Mouse (Mus musculus) ES-Bruce4 (cell line): ENCODE results near the gene Slc15a1. TPM values are rescaled to one million over a fixed set of nuclear protein-coding genes. Genes with fewer than 3 reads are reported as not detected.

Source experiments
- H3K27ac ChIP-seq: 2 replicates; pipeline ENCODE4 v1.5.1; 2012; ENCODE audit warnings: low read length, inconsistent platforms; ENCODE audit not compliant: insufficient read depth
- H3K27me3 ChIP-seq: 2 replicates; pipeline ENCODE4 v1.6.1; 2012; ENCODE audit warnings: mild to moderate bottlenecking, low read length, inconsistent platforms; ENCODE audit not compliant: control insufficient read depth, poor library complexity, insufficient read depth, severe bottlenecking
- H3K36me3 ChIP-seq: 2 replicates; pipeline ENCODE4 v1.6.1; 2012; ENCODE audit warnings: inconsistent platforms, mild to moderate bottlenecking, low read length, moderate library complexity; ENCODE audit not compliant: control insufficient read depth, poor library complexity, insufficient read depth, severe bottlenecking
- H3K4me1 ChIP-seq: one replicate; pipeline ENCODE4 v1.8.1; 2011; ENCODE audit warnings: low read length; ENCODE audit not compliant: control insufficient read depth, insufficient read depth
- H3K4me3 ChIP-seq: 2 replicates; pipeline ENCODE4 v1.5.1; 2011; ENCODE audit warnings: low read depth, mild to moderate bottlenecking, low read length
- H3K9ac ChIP-seq: 2 replicates; pipeline ENCODE4 v1.6.1; 2012; ENCODE audit warnings: low read depth, mild to moderate bottlenecking, inconsistent platforms; ENCODE audit not compliant: poor library complexity, severe bottlenecking
- H3K9me3 ChIP-seq: replicated peaks from 2 replicates; pipeline ENCODE4 v1.6.1; 2012; ENCODE audit warnings: mild to moderate bottlenecking, low read length, inconsistent platforms; ENCODE audit not compliant: control insufficient read depth, poor library complexity, insufficient read depth, severe bottlenecking
- CTCF ChIP-seq: IDR thresholded peaks from one replicate; pipeline ENCODE4 v1.8.1; 2011; ENCODE audit warnings: low read depth, low read length
- EP300 ChIP-seq: IDR thresholded peaks from 2 replicates; pipeline ENCODE4 v1.6.1; 2011; ENCODE audit warnings: low read depth, low read length; ENCODE audit not compliant: insufficient read depth
- POLR2A ChIP-seq: IDR thresholded peaks from one replicate; pipeline ENCODE4 v1.8.1; 2011; ENCODE audit warnings: low read length; ENCODE audit not compliant: insufficient read depth
- polyA plus RNA-seq: library from polyadenylated mRNA; stranded (reverse); fragments of >200 nt; gene quantifications from 2 replicates; pipeline ENCODE4 v1.2.4, GENCODE M21; 2011; ENCODE audit warnings: low read depth; ENCODE audit not compliant: missing spikeins, insufficient read depth, insufficient read length

Slc15a1 gene
- polyA plus RNA-seq, 1 experiment = 1.5 TPM

DNA sequence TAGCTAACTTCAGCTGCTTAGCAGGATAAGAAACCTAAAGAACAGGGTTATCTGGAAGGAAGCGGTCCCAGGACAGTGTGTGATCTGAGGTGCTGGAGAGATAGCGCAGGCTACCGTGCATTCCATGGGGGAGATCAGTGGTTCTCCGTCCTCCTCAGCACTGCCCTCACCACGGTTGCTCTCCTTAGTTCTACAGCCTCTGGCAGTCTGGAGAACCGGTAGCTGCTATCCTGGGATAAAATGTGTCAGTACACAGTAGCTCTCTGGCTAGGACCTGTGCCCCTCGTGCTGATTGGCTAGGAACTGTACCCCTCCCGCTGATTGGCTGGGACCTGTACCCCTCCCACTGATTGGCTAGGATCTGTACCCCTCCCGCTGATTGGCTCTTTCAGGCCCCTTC is 58.1 kb downstream of the Slc15a1 start:
- Histone ChIP-seq H3K4me3 (peak overlapping the region; percentile 60), H3K9me3 (no peaks in the 10 kb centered on the region), H3K9ac (no peak overlapping the region), H3K27ac (no peak overlapping the region), H3K36me3 (no peaks in the 10 kb centered on the region), H3K27me3 (no peaks in the 10 kb centered on the region), H3K4me1 (no peaks in the 10 kb centered on the region)
- TF ChIP-seq CTCF = no peak
- TF ChIP-seq POLR2A = no peak
- TF ChIP-seq EP300 = no peak

DNA sequence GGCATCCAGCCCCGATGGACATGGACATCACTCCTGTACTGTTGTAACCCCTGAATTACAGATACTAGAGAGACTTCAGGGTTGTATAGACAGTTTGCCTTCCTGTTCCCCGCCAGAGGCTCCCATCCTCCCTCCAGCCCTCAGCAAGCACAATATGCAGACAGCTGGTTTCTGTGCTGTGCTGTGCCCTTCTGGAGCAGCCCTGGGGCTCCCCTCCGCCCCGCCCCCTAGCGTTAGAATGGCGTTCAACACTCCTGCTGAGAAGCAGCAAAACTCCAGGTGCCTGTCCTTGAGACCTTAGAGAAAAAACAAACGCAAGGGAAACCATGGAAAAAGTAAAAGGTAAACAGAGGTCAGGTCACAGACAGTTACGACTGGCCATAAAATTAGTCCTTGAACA is 59.9 kb downstream of the Slc15a1 start:
- H3K4me3 ChIP-seq = no peak overlapping the region
- no peaks in the 10 kb centered on the region for H3K4me1 ChIP-seq
- no peak overlapping the region for H3K27ac ChIP-seq
- TF ChIP-seq CTCF (peak; percentile 57), EP300 (no peak), POLR2A (no peak)
- no peak overlapping the region for H3K9ac ChIP-seq
- H3K27me3 ChIP-seq = no peaks in the 10 kb centered on the region
- H3K36me3 ChIP-seq = no peaks in the 10 kb centered on the region
- no peaks in the 10 kb centered on the region for H3K9me3 ChIP-seq

GRCm38 (mm10) chr14:121440807-121441206 is 64.2 kb downstream of the Slc15a1 start:
- TF ChIP-seq CTCF = peak; percentile 53
- no peak for TF ChIP-seq EP300
- no peak for TF ChIP-seq POLR2A
- H3K36me3 ChIP-seq = no peaks in the 10 kb centered on the region
- no peak overlapping the region for H3K27ac ChIP-seq
- no peaks in the 10 kb centered on the region for H3K9me3 ChIP-seq
- no peaks in the 10 kb centered on the region for H3K27me3 ChIP-seq
- H3K4me3 ChIP-seq = no peak overlapping the region
- H3K4me1 ChIP-seq = no peaks in the 10 kb centered on the region
- H3K9ac ChIP-seq = no peak overlapping the region

DNA sequence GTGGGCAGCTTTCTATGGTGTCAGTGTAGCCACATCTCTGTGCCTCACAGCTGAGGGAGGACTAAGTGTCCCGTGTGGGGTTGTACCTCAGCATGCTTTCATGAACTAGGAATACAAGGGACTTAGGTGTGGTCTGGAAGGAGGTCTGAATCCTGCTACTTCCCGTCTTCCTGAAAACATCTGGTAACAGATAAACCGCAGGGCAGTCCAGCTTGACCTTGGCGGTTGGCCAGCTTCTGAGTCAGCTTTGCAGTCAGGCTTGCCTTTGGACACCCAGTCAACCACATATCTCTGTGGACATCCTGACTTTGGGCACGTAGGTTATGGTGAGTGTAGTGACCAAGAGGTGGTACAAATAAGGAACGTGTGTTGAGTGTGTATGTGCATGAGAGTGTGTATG is 68.0 kb downstream of the Slc15a1 start:
- H3K36me3 ChIP-seq = no peaks in the 10 kb centered on the region
- no peaks in the 10 kb centered on the region for H3K27me3 ChIP-seq
- H3K9me3 ChIP-seq = no peaks in the 10 kb centered on the region
- no peak overlapping the region for H3K9ac ChIP-seq
- H3K4me1 ChIP-seq = no peaks in the 10 kb centered on the region
- H3K27ac ChIP-seq = no peak overlapping the region
- TF ChIP-seq CTCF = no peak
- TF ChIP-seq EP300 = no peak
- H3K4me3 ChIP-seq = no peak overlapping the region

DNA sequence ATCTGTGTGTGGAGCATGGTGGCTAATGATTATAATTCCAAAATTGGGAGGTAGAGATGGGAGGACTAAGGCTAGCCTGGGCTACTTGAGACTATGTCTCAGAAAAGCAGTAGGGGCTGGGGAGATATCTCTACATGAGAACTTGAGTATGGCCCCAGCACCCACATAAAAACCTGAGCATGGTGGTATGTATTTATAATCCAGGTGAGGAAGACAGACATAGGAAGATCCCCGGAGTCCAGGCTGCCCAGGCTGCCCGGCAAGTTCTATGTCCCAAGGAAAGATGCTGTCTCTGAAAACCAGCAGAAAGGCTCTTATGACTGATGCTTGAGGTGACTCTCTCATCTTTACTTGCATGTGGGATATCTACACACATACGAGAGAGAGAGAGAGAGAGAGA is 68.6 kb downstream of the Slc15a1 start:
- no peak for TF ChIP-seq EP300
- no peak for TF ChIP-seq CTCF
- Histone ChIP-seq H3K27me3 (no peaks in the 10 kb centered on the region), H3K4me3 (no peak overlapping the region), H3K36me3 (no peaks in the 10 kb centered on the region), H3K9ac (no peak overlapping the region), H3K4me1 (no peaks in the 10 kb centered on the region), H3K9me3 (no peaks in the 10 kb centered on the region), H3K27ac (no peak overlapping the region)

DNA sequence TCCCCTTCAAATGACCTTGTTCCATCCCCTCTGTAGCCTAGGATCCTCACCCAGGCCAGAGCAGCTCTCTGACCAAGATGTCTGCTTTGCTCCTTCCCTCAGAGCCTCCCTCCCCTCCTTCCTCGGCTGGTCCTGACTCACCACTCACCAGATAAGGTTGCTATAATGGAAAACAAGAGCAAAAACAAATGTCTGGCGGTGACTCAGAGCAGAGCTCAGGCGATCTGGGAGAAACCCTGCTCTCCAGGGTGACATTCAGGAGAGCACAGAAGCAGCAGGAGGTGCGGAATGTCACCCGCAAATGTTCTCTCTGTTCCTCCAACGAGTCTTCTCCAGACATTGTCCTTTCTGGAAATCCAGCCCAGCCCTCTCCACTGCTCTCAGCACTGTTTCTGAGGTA is 69.3 kb downstream of the Slc15a1 start:
- no peak overlapping the region for H3K9ac ChIP-seq
- no peaks in the 10 kb centered on the region for H3K27me3 ChIP-seq
- H3K9me3 ChIP-seq = no peaks in the 10 kb centered on the region
- H3K36me3 ChIP-seq = no peaks in the 10 kb centered on the region
- H3K4me3 ChIP-seq = no peak overlapping the region
- TF ChIP-seq POLR2A (no peak), EP300 (no peak), CTCF (no peak)
- H3K27ac ChIP-seq = no peak overlapping the region
- no peaks in the 10 kb centered on the region for H3K4me1 ChIP-seq
